Mouse (Mus musculus) G1E (cell line): Measurements from ENCODE around the gene Hoxb4. TPM values are rescaled to one million over a fixed set of nuclear protein-coding genes. Genes with fewer than 3 reads are reported as not detected.

Experiments used
- ATAC-seq: 2 replicates; pipeline ENCODE4 v1.8.0; 2016; ENCODE audit warnings: mild to moderate bottlenecking; ENCODE audit not compliant: insufficient number of reproducible peaks, poor library complexity, low FRiP score, severe bottlenecking; ENCODE audit errors: extremely low read depth
- DNase-seq: peaks from one replicate; pipeline ENCODE4 v3.0.0; 2012; ENCODE audit warnings: low spot score
- H3K27me3 ChIP-seq: 2 replicates; pipeline ENCODE4 v1.6.1; 2012; ENCODE audit warnings: mild to moderate bottlenecking, low read length, inconsistent platforms; ENCODE audit not compliant: insufficient read depth
- H3K36me3 ChIP-seq: replicated peaks from 2 replicates; pipeline ENCODE3; 2012; ENCODE audit warnings: mild to moderate bottlenecking, inconsistent platforms
- H3K4me1 ChIP-seq: 2 replicates; pipeline ENCODE4 v1.6.1; 2012; ENCODE audit warnings: low read depth, low read length, inconsistent platforms, mixed read lengths; ENCODE audit not compliant: insufficient read depth
- H3K4me3 ChIP-seq: 2 replicates; pipeline ENCODE4 v1.5.1; 2012; ENCODE audit warnings: low read depth, mild to moderate bottlenecking, inconsistent platforms, low read length, moderate library complexity, mixed read lengths
- H3K9me3 ChIP-seq: replicated peaks from 2 replicates; pipeline ENCODE4 v1.6.1; 2012; ENCODE audit warnings: inconsistent platforms
- CTCF ChIP-seq: IDR thresholded peaks from 2 replicates; pipeline ENCODE4 v1.5.1; 2012; ENCODE audit warnings: low read depth, low read length, inconsistent platforms, mixed read lengths
- GATA1 ChIP-seq: IDR thresholded peaks from 2 replicates; pipeline ENCODE4 v1.6.1; 2012; ENCODE audit warnings: borderline replicate concordance, low read length, inconsistent platforms, mixed read lengths
- GATA2 ChIP-seq: IDR thresholded peaks from 2 replicates; pipeline ENCODE4 v1.6.1; 2012; ENCODE audit warnings: low read depth, low read length, inconsistent platforms, borderline replicate concordance
- POLR2AphosphoS5 ChIP-seq: IDR thresholded peaks from 2 replicates; pipeline ENCODE4 v1.6.1; 2012; ENCODE audit warnings: low read depth, low read length, inconsistent platforms; ENCODE audit not compliant: insufficient replicate concordance
- TAL1 ChIP-seq: conservative IDR thresholded peaks from 2 replicates; pipeline ENCODE4 v1.6.1; 2012; ENCODE audit warnings: low read depth, low read length, inconsistent platforms, mixed read lengths
- polyA plus RNA-seq: library from polyadenylated mRNA; stranded (reverse); fragments of >175 nt; gene quantifications from 2 replicates; pipeline ENCODE4 v1.2.3, GENCODE M21; 2012
- total RNA-seq, 2 experiments: library from RNA; stranded (forward) in 1 of 2; stranded (reverse) in 1 of 2; fragments of 200-1000 nt in 1 of 2; fragments of >200 nt in 1 of 2; fragmentation: Nextera tagmentation in 1 of 2; gene quantifications; 2 replicates each; pipeline ENCODE4 v1.2.3; 2014 to 2017

The Hoxb4 gene
- total and polyA plus RNA-seq, 3 experiments: 0.03 TPM; not detected in 2

- ATAC-seq: no peak
- no peaks in the 10 kb centered on the region for H3K4me1 ChIP-seq
- H3K9me3 ChIP-seq: no peaks in the 10 kb centered on the region
- no peak overlapping the region for H3K4me3 ChIP-seq
- no peaks in the 10 kb centered on the region for H3K36me3 ChIP-seq
- DNase-seq: no peak
- H3K27me3 ChIP-seq: peaks cover 52% of the 10 kb centered on the region
- TF ChIP-seq CTCF: no peak
- no peak for TF ChIP-seq TAL1
- no peak for TF ChIP-seq POLR2AphosphoS5
- no peak for TF ChIP-seq GATA2
- TF ChIP-seq GATA1: no peak
These were observed 1.1 kb upstream of the Hoxb4 start for GRCm38 (mm10) chr11:96316696-96317607.

GRCm38 (mm10) chr11:96318368-96319070 is 452 bp downstream of the Hoxb4 start:
- ATAC-seq (no peak), DNase-seq (no peak)
- H3K27me3 ChIP-seq: peaks cover 50% of the 10 kb centered on the region

GRCm38 (mm10) chr11:96319071-96319902 is 1.2 kb downstream of the Hoxb4 start:
- H3K4me1 ChIP-seq: no peaks in the 10 kb centered on the region
- no peak overlapping the region for H3K4me3 ChIP-seq
- H3K27me3 ChIP-seq: peaks cover 49% of the 10 kb centered on the region
- H3K36me3 ChIP-seq: no peaks in the 10 kb centered on the region
- no peaks in the 10 kb centered on the region for H3K9me3 ChIP-seq
- DNase-seq: no peak
- no peak for TF ChIP-seq TAL1
- TF ChIP-seq GATA1: no peak
- TF ChIP-seq CTCF: no peak
- no peak for TF ChIP-seq POLR2AphosphoS5
- TF ChIP-seq GATA2: no peak
- no peak for ATAC-seq

More at GRCm38 (mm10) chr11:96318368-96319070, 452 bp downstream of the Hoxb4 start:
- no peaks in the 10 kb centered on the region for H3K9me3 ChIP-seq
- TF ChIP-seq GATA1 (no peak), CTCF (no peak), POLR2AphosphoS5 (no peak), TAL1 (no peak), GATA2 (no peak)
- H3K4me1 ChIP-seq: no peaks in the 10 kb centered on the region
- H3K4me3 ChIP-seq: no peak overlapping the region
- no peaks in the 10 kb centered on the region for H3K36me3 ChIP-seq

DNA sequence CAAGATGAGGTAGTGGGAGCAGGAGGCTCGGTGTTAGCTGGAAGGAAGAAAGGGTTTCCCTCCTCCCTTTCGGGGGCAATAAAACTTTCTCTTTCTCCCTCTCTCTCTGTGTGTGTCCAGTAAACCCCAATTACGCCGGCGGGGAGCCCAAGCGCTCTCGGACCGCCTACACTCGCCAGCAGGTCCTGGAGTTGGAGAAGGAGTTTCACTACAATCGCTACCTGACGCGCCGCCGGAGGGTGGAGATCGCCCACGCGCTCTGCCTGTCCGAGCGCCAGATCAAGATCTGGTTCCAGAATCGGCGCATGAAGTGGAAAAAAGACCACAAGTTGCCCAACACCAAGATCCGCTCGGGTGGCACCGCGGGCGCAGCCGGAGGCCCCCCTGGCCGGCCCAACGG is 1.8 kb downstream of the Hoxb4 start:
- Histone ChIP-seq H3K27me3 (peaks cover 46% of the 10 kb centered on the region), H3K4me3 (no peak overlapping the region), H3K4me1 (no peaks in the 10 kb centered on the region), H3K9me3 (no peaks in the 10 kb centered on the region), H3K36me3 (no peaks in the 10 kb centered on the region)
- ATAC-seq: no peak
- DNase-seq: no peak
- TF ChIP-seq POLR2AphosphoS5 (no peak), CTCF (no peak), GATA1 (no peak), GATA2 (no peak), TAL1 (no peak)

DNA sequence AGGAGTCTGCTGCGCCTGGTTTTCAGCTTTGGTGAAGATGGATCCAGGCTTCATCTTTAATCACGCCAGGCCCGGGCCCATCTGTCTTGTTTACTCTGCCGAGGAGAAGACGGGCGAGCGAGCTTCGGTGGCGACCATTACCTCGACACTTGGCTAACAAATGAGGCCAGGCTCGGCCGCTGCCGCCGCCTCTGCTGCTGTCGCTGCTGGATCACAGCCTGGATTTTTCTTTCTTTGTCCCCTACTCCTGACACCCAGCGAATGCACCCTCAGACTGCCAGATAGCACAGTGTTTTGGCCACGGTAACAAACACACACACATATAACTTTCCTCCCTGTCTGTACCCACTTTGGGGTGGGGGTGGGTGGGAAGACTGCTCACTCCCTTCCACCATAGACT is 2.6 kb downstream of the Hoxb4 start:
- Histone ChIP-seq H3K4me3 (no peak overlapping the region), H3K9me3 (no peaks in the 10 kb centered on the region), H3K4me1 (no peaks in the 10 kb centered on the region), H3K27me3 (peaks cover 43% of the 10 kb centered on the region), H3K36me3 (no peaks in the 10 kb centered on the region)
- DNase-seq: no peak
- no peak for TF ChIP-seq POLR2AphosphoS5
- ATAC-seq: no peak

- Histone ChIP-seq H3K4me3 (no peak overlapping the region), H3K27me3 (peaks cover 52% of the 10 kb centered on the region), H3K9me3 (no peaks in the 10 kb centered on the region), H3K36me3 (no peaks in the 10 kb centered on the region), H3K4me1 (no peaks in the 10 kb centered on the region)
- ATAC-seq (no peak), DNase-seq (no peak)
- no peak for TF ChIP-seq POLR2AphosphoS5
- TF ChIP-seq CTCF: no peak
- no peak for TF ChIP-seq GATA1
- no peak for TF ChIP-seq TAL1
- TF ChIP-seq GATA2: no peak
These were observed 3.8 kb downstream of the Hoxb4 start for GRCm38 (mm10) chr11:96321846-96322245.
